Mouse (Mus musculus) kidney, postnatal 0 days (tissue): ENCODE data around the gene Dab2. TPM values are rescaled to one million over a fixed set of nuclear protein-coding genes. Genes with fewer than 3 reads are reported as not detected.

Experiments
- ATAC-seq: fragments of 200-750 bp; cut with Nextera tagmentation; replicated peaks from 2 replicates; pipeline ENCODE4 v1.8.0; 2017; ENCODE audit warnings: low read depth, moderate number of reproducible peaks, moderate TSS enrichment, moderate library complexity; ENCODE audit not compliant: low FRiP score
- DNase-seq: peaks from one replicate; pipeline ENCODE4 v3.0.0-alpha.2; 2016; ENCODE audit warnings: low spot score
- H3K27ac ChIP-seq: fragments of 300-500 bp; sonication (generic); 2 replicates; pipeline ENCODE4 v1.5.1; 2014; ENCODE audit warnings: mild to moderate bottlenecking
- H3K27me3 ChIP-seq: fragments of 300-500 bp; sonication (generic); 2 replicates; pipeline ENCODE4 v1.6.1; 2014; ENCODE audit warnings: low read length, mixed read lengths; ENCODE audit not compliant: insufficient read depth
- H3K36me3 ChIP-seq: fragments of 300-500 bp; sonication (generic); 2 replicates; pipeline ENCODE4 v1.6.1; 2014; ENCODE audit warnings: low read length, mixed read lengths; ENCODE audit not compliant: insufficient read depth
- H3K4me1 ChIP-seq: fragments of 300-500 bp; sonication (generic); replicated peaks from 2 replicates; pipeline ENCODE4 v1.6.1; 2014; ENCODE audit warnings: antibody characterized with exemption, low read length, mixed read lengths; ENCODE audit not compliant: insufficient read depth
- H3K4me2 ChIP-seq: fragments of 300-500 bp; sonication (generic); 2 replicates; pipeline ENCODE4 v1.6.1; 2014; ENCODE audit warnings: mild to moderate bottlenecking, low read length, moderate library complexity, mixed read lengths
- H3K4me3 ChIP-seq: fragments of 300-500 bp; sonication (generic); replicated peaks from 2 replicates; pipeline ENCODE4 v1.5.1; 2014; ENCODE audit warnings: low read depth, low read length
- H3K9ac ChIP-seq: fragments of 300-500 bp; sonication (generic); 2 replicates; pipeline ENCODE4 v1.6.1; 2014; ENCODE audit warnings: low read depth, low read length
- H3K9me3 ChIP-seq: fragments of 300-500 bp; sonication (generic); replicated peaks from 2 replicates; pipeline ENCODE4 v1.6.1; 2016; ENCODE audit warnings: low read length, inconsistent platforms, mixed read lengths
- CTCF ChIP-seq: IDR thresholded peaks from 2 replicates; pipeline ENCODE4 v1.5.1; 2016; ENCODE audit warnings: antibody characterized with exemption, low read depth, mild to moderate bottlenecking, moderate library complexity
- WGBS: fragments of 180-500 bp; shearing (Covaris S2); extraction: QIAGEN DNeasy Blood & Tissue Kit; methylation state at CpG from one replicate; pipeline ENCODE4 v1.1.7; 2014; 5-methylcytosine and 5-hydroxymethylcytosine counted together
- polyA plus RNA-seq: library from polyadenylated mRNA; unstranded; fragments of >200 nt; fragmentation: Nextera tagmentation; extraction: Ambion mirVana; gene quantifications from 2 replicates; pipeline ENCODE4 v1.2.1, GENCODE M21; 2015

Dab2 gene
- polyA plus RNA-seq, 1 experiment from 2014 or later, result 94.5 TPM

DNA sequence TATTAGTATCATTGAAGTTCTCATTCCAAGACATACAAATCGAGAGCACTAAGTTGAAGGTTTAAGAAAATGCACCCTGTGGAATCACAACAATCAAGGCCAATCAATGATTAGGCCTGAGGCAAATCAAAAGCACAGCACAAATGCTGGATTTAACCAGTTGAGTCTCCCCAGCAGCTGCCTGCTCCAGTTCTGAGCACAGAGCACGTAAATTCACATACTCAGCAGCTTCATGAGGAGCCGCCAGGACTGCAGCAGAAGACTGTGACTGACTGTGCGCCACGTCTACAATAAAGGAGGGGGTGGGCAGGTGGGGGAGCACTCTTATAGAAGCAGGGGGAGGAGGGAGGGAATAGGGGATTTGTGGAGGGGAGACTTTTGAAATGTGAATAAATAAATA lies 40.2 kb downstream of the Dab2 start:
- Histone ChIP-seq H3K36me3 (no peaks in the 10 kb centered on the region), H3K4me2 (no peak overlapping the region), H3K4me3 (no peak overlapping the region), H3K4me1 (no peaks in the 10 kb centered on the region), H3K27me3 (no peaks in the 10 kb centered on the region), H3K27ac (no peak overlapping the region), H3K9me3 (no peaks in the 10 kb centered on the region), H3K9ac (no peak overlapping the region)
- WGBS, result 69% methylated on average over 5 of the region's 5 CpGs
- ATAC-seq, result no peak
- no peak for TF ChIP-seq CTCF
- no peak for DNase-seq

DNA sequence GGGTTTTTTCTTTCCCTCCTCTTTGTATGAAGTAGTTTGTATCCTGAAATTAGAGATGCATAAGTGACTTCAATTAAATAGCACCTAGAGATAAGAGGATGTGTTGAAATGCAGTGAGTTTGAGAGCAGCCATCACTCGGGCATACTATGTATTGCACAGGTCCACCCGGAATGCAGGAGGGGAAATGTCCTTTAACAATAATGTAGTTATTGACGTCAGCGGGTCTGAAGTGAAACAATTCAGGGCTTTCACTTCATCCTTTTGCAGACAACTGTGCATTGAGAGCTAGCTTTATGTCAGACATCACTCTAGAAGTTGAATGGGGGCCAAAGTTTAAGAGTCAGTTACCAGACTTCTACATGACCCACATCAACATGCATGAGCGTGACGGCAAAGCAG lies 40.8 kb downstream of the Dab2 start:
- no peaks in the 10 kb centered on the region for H3K36me3 ChIP-seq
- ATAC-seq (no peak), DNase-seq (no peak)
- no peaks in the 10 kb centered on the region for H3K4me1 ChIP-seq
- TF ChIP-seq CTCF, result no peak
- no peak overlapping the region for H3K4me3 ChIP-seq
- WGBS, result 89% methylated on average over 6 of the region's 6 CpGs
- H3K9me3 ChIP-seq, result no peaks in the 10 kb centered on the region
- no peaks in the 10 kb centered on the region for H3K27me3 ChIP-seq
- H3K9ac ChIP-seq, result no peak overlapping the region
- H3K4me2 ChIP-seq, result no peak overlapping the region
- H3K27ac ChIP-seq, result no peak overlapping the region

DNA sequence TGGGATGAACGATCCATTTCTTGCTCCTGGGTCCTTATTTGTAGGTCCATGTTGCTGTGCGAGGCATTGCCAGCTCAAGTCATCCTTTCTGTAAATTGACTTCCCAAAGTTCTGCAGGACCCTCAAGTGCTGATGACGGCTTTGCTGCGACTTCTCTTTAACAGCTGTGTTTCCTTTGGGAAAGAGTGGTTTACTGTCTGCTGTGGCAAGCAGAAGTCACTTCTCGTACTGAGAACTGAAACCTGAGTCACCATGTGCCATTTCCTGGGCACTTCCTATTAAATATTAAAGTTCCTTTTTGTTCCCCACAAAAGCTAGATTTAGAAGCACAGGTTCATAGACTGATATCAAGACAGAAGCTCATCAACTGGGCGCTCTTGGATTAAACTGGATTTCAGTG lies 41.8 kb downstream of the Dab2 start:
- WGBS, result 83% methylated on average over 6 of the region's 6 CpGs

DNA sequence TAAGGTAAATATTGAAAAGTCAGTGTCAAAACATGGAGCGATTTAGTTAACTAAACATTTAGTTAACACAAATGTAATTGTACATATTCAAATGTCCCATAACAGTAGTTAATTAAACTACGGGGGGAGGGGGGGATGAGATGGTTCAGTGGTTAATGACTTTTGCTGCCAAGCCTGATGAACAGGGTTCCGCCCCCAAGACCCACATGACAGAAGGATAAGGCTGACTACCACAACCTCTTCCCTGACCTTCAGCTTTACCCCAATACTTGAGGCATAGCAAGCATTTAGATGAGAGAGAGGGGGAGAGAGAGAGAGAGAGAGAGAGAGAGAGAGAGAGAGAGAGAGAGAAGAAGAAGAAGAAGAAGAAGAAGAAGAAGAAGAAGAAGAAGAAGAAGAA lies 54.3 kb downstream of the Dab2 start:
- no peak overlapping the region for H3K27ac ChIP-seq
- H3K9ac ChIP-seq, result no peak overlapping the region
- H3K4me1 ChIP-seq, result no peaks in the 10 kb centered on the region
- H3K27me3 ChIP-seq, result no peaks in the 10 kb centered on the region
- TF ChIP-seq CTCF, result no peak
- no peak overlapping the region for H3K4me3 ChIP-seq
- DNase-seq (no peak), ATAC-seq (no peak)
- no peak overlapping the region for H3K4me2 ChIP-seq
- 76% methylated on average over 3 of the region's 3 CpGs for WGBS
- H3K9me3 ChIP-seq, result no peaks in the 10 kb centered on the region
- H3K36me3 ChIP-seq, result no peaks in the 10 kb centered on the region

More for the DNA sequence above, 41.8 kb downstream of the Dab2 start:
- no peak for TF ChIP-seq CTCF
- no peaks in the 10 kb centered on the region for H3K27me3 ChIP-seq
- no peak overlapping the region for H3K4me2 ChIP-seq
- H3K36me3 ChIP-seq, result no peaks in the 10 kb centered on the region
- H3K9me3 ChIP-seq, result no peaks in the 10 kb centered on the region
- no peaks in the 10 kb centered on the region for H3K4me1 ChIP-seq
- no peak overlapping the region for H3K9ac ChIP-seq
- H3K4me3 ChIP-seq, result no peak overlapping the region
- no peak for DNase-seq
- H3K27ac ChIP-seq, result no peak overlapping the region
- ATAC-seq, result no peak

DNA sequence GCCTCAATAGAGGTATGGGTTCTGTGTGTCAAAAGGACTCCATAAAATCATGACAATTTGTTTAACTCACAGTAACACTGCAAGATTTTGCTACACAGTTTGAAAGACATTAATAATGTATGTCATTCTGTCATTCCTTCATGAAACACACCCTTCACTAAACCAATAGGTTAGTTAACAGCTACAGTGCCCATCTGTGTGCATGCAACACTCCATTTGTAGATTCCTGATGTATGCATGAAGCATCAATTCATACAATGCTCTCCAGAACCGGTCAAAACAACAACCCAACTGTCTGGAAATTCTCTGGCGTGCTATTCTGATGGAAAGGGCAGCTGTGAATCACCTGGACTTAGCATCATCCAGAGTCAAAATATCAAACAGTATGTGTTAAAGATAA lies 60.3 kb downstream of the Dab2 start:
- Histone ChIP-seq H3K4me3 (no peak overlapping the region), H3K27ac (no peak overlapping the region), H3K36me3 (no peaks in the 10 kb centered on the region), H3K4me2 (no peak overlapping the region), H3K9me3 (no peaks in the 10 kb centered on the region), H3K27me3 (no peaks in the 10 kb centered on the region), H3K4me1 (no peaks in the 10 kb centered on the region), H3K9ac (no peak overlapping the region)
- DNase-seq (no peak), ATAC-seq (no peak)
- 90% methylated on average over 2 of the region's 2 CpGs for WGBS
- TF ChIP-seq CTCF, result no peak

DNA sequence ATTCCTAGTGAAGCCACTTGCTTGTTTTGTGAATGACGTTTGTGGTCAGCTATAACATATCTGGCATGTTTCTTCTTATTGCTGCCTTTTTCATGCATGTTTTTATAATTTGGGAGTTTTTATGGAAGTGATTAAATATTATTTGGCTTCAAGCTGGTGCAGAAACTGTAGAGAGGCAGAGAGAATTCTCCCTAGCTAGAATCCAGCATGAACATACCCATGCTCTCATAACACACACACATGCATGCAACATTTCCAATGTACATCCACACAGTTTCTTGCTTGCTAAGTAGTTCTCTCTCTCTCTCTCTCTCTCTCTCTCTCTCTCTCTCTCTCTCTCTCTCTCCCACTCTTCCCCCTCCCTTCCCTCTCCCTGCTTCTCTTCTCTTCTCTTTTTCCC lies 70.4 kb downstream of the Dab2 start:
- WGBS, result 28% methylated on average over 1 of the region's 1 CpGs
- H3K9ac ChIP-seq, result no peak overlapping the region
- H3K4me3 ChIP-seq, result no peak overlapping the region
- no peak for ATAC-seq
- TF ChIP-seq CTCF, result no peak
- no peak overlapping the region for H3K27ac ChIP-seq
- H3K9me3 ChIP-seq, result no peaks in the 10 kb centered on the region
- H3K36me3 ChIP-seq, result no peaks in the 10 kb centered on the region
- DNase-seq, result peak; percentile 47
- H3K27me3 ChIP-seq, result no peaks in the 10 kb centered on the region
- H3K4me1 ChIP-seq, result 0 out of 2 replicates have a peak, but pooled peaks cover 4% of the 10 kb centered on the region
- H3K4me2 ChIP-seq, result no peak overlapping the region

DNA sequence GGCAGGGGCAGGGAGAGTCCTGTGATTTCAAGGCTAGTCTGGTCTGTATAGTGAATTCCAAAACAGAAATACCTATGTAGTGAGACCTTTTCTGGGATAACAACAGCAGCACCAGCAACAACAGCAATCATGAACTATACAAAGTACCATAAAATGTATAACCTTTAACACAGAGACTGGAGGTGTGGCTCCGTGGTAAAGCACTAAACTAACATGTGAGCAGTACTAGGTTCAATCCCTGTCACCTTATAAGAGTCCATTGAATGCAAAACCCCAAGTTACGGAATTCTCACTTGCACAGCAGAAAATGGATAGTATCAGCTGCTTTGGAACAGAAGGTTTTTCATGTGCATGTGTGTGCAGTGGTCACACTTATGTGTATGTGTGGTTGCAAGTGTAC lies 71.9 kb downstream of the Dab2 start:
- DNase-seq (no peak), ATAC-seq (no peak)
- 92% methylated on average over 2 of the region's 2 CpGs for WGBS
- no peak for TF ChIP-seq CTCF
- Histone ChIP-seq H3K36me3 (no peaks in the 10 kb centered on the region), H3K4me3 (no peak overlapping the region), H3K4me1 (0 out of 2 replicates have a peak, but pooled peaks cover 4% of the 10 kb centered on the region), H3K27me3 (no peaks in the 10 kb centered on the region), H3K9ac (no peak overlapping the region), H3K9me3 (no peaks in the 10 kb centered on the region), H3K27ac (no peak overlapping the region), H3K4me2 (no peak overlapping the region)
